ENCODE assay signal across 9 mouse cellular contexts in the genomic region with DNA sequence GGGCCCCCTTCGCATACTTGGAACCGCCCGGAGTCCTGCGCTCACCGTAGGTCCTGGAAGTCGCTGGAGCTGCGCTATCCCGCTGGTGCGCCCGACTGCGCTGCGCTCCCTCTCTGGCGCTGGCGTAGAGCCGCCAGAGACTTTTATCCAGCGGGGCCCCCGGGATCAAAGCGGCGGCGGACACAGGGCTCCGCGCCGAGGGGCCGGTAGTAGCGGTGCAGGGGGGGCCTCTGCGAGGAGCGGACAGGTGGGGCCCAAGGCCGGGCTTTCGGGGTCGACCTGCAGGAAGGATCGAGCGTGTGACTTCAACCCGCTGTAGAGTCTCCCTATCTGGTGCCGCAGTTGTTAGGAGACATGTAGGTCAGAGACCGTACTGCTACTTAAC. TPM values are rescaled to one million over a fixed set of nuclear protein-coding genes. Genes with fewer than 3 reads are reported as not detected.
DNase-seq lines count a peak whose midpoint lies in the region; ATAC-seq and TF ChIP-seq lines count a peak whose summit lies in the region.
"Had no signal": no experiment of that assay in that cellular context is flagged by ENCODE, and none has a peak within 500 bp of the region (broad histone marks: within the 10 kb centered on the region; RNA-seq: fewer than 3 reads in every experiment).

Notum (minus strand) TSS at position 100 of the 385 bp plus-strand sequence.

- peaks cover 32% of the 10 kb centered on the region for H3K27me3 ChIP-seq in spleen, adult 2 months (ENCODE audit: control insufficient read depth, insufficient read depth, low read length)
- H3K27me3 ChIP-seq in limb, embryonic 14.5 days (ENCODE audit: control insufficient read depth, insufficient read depth, low read length): peaks cover 49% of the 10 kb centered on the region
- peaks cover 68% of the 10 kb centered on the region for H3K27me3 ChIP-seq in stomach, embryonic 15.5 days (replicated peaks)

- H3K9ac ChIP-seq in limb, embryonic 14.5 days (ENCODE audit: low read depth, low read length, severe bottlenecking): peak within 1 kb of the TSS; percentile 46
- H3K9ac ChIP-seq in stomach, embryonic 15.5 days: no peak within 1 kb of the TSS; the same call in 1 of the 2 replicates

- no peaks in the 10 kb centered on the region for H3K36me3 ChIP-seq in spleen, adult 2 months (ENCODE audit: control insufficient read depth, insufficient read depth, low read length)
- no peaks in the 10 kb centered on the region for H3K36me3 ChIP-seq in limb, embryonic 14.5 days (ENCODE audit: control insufficient read depth, insufficient read depth, low read length)
- H3K36me3 ChIP-seq in stomach, embryonic 15.5 days: no peaks in the 10 kb centered on the region

- peak within 1 kb of the TSS; percentile 85 for H3K4me2 ChIP-seq in limb, embryonic 14.5 days (replicated peaks; ENCODE audit: low read depth, low read length, severe bottlenecking)
- H3K4me2 ChIP-seq in stomach, embryonic 15.5 days: peak within 1 kb of the TSS; percentile 82

- H3K4me3 ChIP-seq in spleen, adult 2 months (ENCODE audit: extremely low read depth, insufficient read depth, insufficient read length): peak within 1 kb of the TSS; percentile 31; the same call in 1 of the 2 replicates
- H3K4me3 ChIP-seq in limb, embryonic 14.5 days (replicated peaks; ENCODE audit: low read length): peak within 1 kb of the TSS; percentile 49
- peak within 1 kb of the TSS; percentile 46 for H3K4me3 ChIP-seq in stomach, embryonic 15.5 days (replicated peaks)

- H3K27ac ChIP-seq in spleen, adult 2 months (ENCODE audit: insufficient read depth, low read length): no peak within 1 kb of the TSS
- H3K27ac ChIP-seq in limb, embryonic 14.5 days (replicated peaks; ENCODE audit: low read depth, low read length): no peak within 1 kb of the TSS
- no peak within 1 kb of the TSS for H3K27ac ChIP-seq in stomach, embryonic 15.5 days

- no peak for TF ChIP-seq CTCF in spleen, adult 2 months (IDR thresholded peaks at IDR 0.05; ENCODE audit: extremely low read depth, insufficient read depth, insufficient read length, insufficient replicate concordance)

- 3% methylated on average over 35 of the region's 35 CpGs for WGBS in spleen, adult 2 months
- under 1% methylated on average over 33 of the region's 35 CpGs for WGBS in limb, embryonic 14.5 days
- WGBS in stomach, embryonic 15.5 days: 2% methylated on average over 35 of the region's 35 CpGs

- no peaks in the 10 kb centered on the region for H3K9me3 ChIP-seq in limb, embryonic 14.5 days (ENCODE audit: control insufficient read depth, low read length)
- H3K9me3 ChIP-seq in stomach, embryonic 15.5 days: no peaks in the 10 kb centered on the region

- no peak for ATAC-seq in limb, embryonic 14.5 days (ENCODE audit: low FRiP score, low read depth)
- ATAC-seq in stomach, embryonic 15.5 days (ENCODE audit: insufficient read depth, low FRiP score, low read depth): no peak

- peaks cover 15% of the 10 kb centered on the region; the same call in 1 of the 2 replicates for H3K4me1 ChIP-seq in spleen, adult 2 months (ENCODE audit: control insufficient read depth, insufficient read depth, insufficient read length)
- peaks cover 6% of the 10 kb centered on the region for H3K4me1 ChIP-seq in limb, embryonic 14.5 days (ENCODE audit: control insufficient read depth, insufficient read depth, low read length)
- H3K4me1 ChIP-seq in stomach, embryonic 15.5 days: peaks cover 22% of the 10 kb centered on the region

- peak; percentile 52 for DNase-seq in embryo, embryonic 9.5 days (ENCODE audit: extremely low spot score)
- no peak for DNase-seq in embryo, embryonic 11 days
- DNase-seq in spleen, adult 2 months (ENCODE audit: low read depth in 1 of 2, low spot score in 2 of 2): no peak
- no peak for DNase-seq in spleen, adult 12 weeks (ENCODE audit: low spot score)
- no peak for DNase-seq in limb, embryonic 14.5 days (ENCODE audit: low spot score)
- no peak for DNase-seq in urinary bladder, postnatal 10 days (ENCODE audit: low spot score)
- no peak for DNase-seq in kidney, postnatal 14 days
- DNase-seq: cerebellum, adult 11 months had no signal

- no peak for TF ChIP-seq POLR2A in spleen, adult 2 months (IDR thresholded peaks at IDR 0.05; ENCODE audit: low read depth, low read length)
- no peak for TF ChIP-seq POLR2A in limb, embryonic 14.5 days (IDR thresholded peaks at IDR 0.05; ENCODE audit: borderline replicate concordance, extremely low read depth, insufficient read depth, insufficient read length)

RNA-seq across cellular contexts. Expression of gene Notum, which starts in this region (rescaled TPM):
- 0.08 and 0.38 TPM in 2 replicates for polyA plus RNA-seq in spleen, adult 2 months (2012; rRNA removed)
- polyA plus RNA-seq in limb, embryonic 14.5 days (2012; rRNA removed): 12.8 and 17.7 TPM in 2 replicates
- 4.6 and 4.7 TPM in 2 replicates for polyA plus RNA-seq in limb, embryonic 14.5 days (2014; fragmentation: Nextera tagmentation; extraction: Ambion mirVana)
- polyA plus RNA-seq in stomach, embryonic 15.5 days (2015; fragmentation: Nextera tagmentation; extraction: Ambion mirVana): 3.9 and 4.9 TPM in 2 replicates
